Mouse (Mus musculus) common myeloid progenitor, adult 5-6 weeks (primary cell): ENCODE data around the gene Rapgef2. TPM values are rescaled to one million over a fixed set of nuclear protein-coding genes. Genes with fewer than 3 reads are reported as not detected.
"Not testable (repeated sequence)": the region's sequence is repeated elsewhere in the genome, so short reads cannot be mapped to it uniquely, and the experiment has no call there.

Experiments
- ATAC-seq: replicated peaks from 2 replicates; pipeline ENCODE4 v1.8.0; 2016; ENCODE audit warnings: low read depth, mild to moderate bottlenecking, moderate TSS enrichment, inconsistent platforms; ENCODE audit not compliant: poor library complexity, severe bottlenecking
- total RNA-seq: library from RNA; stranded (forward); fragments of 200-1000, 187-1606 nt; gene quantifications from 2 replicates; pipeline ENCODE4 v1.2.3, GENCODE M21; 2017

Gene Rapgef2
- total RNA-seq, 1 experiment from 2014 or later, result 19.0 TPM

DNA sequence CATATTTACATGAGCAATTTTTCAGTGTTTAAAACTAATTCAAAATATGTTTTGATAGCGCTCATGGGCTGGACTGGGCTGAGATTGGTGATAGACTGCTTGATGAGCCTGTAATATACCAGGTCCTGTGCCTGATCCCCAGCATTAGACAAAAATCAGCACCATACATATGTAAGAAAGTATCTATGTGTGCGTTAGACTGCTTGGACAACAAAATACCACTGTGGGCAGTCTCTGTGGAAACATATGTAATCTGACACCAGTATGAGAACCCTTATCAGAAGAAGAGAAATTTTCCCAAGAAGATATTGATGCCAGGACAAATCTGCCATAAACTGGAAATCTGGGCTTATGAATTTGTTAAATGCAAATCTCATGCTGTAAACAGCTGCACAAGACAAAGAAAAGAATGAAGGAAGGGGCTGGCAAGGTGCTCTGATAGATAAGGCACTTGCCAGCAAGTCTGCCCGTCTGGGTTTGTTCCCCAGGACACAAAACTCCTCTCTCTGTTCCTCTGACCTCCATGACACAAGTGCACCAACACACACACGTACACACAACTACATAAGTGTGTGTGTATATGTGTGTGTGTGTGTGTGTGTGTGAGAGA, 47.8 kb downstream of the Rapgef2 start:
- ATAC-seq, result peak; percentile 45

- peak; percentile 61 for ATAC-seq
These were observed 48.5 kb downstream of the Rapgef2 start for GRCm38 (mm10) chr3:79237619-79238342.

- no peak for ATAC-seq
These were observed 51.8 kb downstream of the Rapgef2 start for GRCm38 (mm10) chr3:79234485-79234884.

GRCm38 (mm10) chr3:79233478-79234415, 52.6 kb downstream of the Rapgef2 start:
- ATAC-seq, result peak; percentile 64

DNA sequence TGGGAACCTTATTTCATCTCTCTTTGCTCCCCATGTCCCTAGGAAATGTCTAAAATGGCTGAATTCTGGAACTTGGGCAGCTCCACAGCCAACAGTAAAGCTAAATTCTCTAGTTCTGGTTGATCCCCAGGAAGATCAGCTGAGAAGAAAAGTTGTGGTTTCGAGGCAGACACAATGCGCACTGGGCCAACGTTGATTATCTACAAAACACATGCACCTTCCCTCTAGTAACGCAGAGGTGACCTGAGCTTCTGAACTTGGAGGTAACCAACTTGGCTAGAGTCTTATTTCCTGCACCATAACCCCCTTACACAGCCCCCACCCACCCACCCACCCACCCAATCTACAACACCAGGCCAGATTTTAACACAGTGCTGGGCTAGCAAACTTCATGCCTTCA, 55.6 kb downstream of the Rapgef2 start:
- no peak for ATAC-seq

DNA sequence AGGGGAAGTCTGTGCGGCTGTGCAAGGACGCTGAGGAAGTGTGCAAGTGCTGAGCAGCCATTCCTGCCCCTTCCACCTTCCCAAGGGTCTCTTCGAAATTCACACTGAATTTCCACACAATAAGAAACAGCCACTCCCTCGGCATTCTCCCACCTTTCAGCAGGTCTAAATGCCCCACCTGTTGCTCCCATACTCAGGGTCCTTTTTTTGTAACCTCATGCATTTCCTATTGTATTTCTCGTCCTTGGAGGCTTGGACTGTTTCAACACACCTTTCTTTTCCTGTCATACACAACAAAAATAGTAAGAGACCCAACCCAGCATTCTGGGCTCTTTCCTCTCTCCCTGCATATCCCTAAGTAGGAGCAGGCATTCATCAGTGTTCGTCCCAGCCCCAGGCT, 56.8 kb downstream of the Rapgef2 start:
- no peak for ATAC-seq

DNA sequence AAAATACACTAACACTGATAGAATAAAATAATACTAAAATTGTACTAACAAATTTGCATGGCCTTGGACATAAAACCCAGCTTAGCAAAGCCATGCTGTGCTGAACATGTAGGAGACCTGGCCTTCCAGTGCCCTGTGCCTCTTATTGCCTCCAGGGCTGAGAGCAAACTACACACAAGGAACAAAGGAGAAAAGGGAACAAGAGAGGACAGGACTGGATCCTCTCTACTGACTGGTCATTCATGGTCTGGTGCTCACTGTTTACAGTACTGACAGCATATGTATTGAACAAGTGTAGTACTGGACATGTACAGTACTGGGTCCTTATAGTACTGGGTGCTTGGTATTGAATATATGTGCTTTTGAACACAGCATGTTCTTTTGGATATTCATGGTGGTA, 58.0 kb downstream of the Rapgef2 start:
- ATAC-seq, result peak; percentile 30; the same call in 1 of the 2 replicates

DNA sequence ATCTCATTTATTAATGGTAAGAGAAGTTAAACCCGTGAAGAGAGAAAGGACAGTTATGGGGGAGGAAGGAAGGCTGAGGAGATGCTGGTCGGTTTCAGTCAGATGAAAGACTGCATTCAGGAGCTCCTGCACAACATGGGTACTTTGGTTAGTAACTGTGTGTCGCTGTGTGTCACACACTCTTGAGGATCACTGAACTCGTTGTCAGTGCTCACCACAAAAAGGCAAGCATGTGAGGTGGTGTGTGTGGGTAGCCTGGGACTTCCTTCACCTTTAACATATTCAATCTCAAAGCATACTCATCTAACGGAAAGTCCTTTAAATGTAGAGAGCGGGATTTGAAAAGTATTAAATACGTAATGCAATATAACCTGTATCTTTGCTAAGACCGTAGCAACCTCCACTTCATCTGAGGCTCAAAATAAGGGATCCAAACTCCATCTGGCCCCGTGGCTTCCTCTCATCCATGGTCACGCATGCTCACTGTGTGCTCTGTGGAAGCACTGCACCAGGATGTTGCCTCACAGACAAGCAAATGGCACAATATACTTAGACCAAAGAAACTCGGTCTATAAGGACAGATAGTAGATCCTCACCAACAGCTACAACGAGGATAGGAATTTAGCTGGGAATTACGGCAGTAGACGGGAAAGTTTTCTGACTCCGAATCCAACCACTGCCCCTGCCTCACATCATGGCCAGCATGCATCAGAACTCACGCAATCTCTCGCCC, 58.8 kb downstream of the Rapgef2 start:
- peak; percentile 55 for ATAC-seq

GRCm38 (mm10) chr3:79226807-79227206, 59.5 kb downstream of the Rapgef2 start:
- ATAC-seq, result not testable (repeated sequence)

- no peak for ATAC-seq
These were observed 60.4 kb downstream of the Rapgef2 start for GRCm38 (mm10) chr3:79225888-79226287.

DNA sequence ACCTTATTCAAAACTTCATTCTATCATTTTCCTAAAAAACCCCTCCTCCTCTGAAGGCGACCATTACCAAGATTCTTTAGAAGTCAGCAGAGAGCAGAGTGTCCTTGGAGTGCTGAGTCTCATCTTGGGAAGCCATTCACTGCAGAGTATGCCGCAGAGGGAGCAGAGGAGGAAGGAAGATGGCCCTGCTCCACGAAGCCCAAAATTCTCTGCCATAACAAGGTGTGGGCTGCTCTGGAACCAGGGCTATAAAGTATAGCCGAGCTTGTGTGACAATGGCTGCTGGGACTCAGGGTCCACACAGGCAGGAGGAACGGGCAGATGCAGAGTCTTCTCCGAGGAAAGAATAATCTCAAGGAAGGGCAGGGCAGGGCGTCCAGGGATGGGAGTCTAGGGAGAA, 62.0 kb downstream of the Rapgef2 start:
- no peak for ATAC-seq

GRCm38 (mm10) chr3:79223281-79223680, 63.0 kb downstream of the Rapgef2 start:
- ATAC-seq, result no peak

DNA sequence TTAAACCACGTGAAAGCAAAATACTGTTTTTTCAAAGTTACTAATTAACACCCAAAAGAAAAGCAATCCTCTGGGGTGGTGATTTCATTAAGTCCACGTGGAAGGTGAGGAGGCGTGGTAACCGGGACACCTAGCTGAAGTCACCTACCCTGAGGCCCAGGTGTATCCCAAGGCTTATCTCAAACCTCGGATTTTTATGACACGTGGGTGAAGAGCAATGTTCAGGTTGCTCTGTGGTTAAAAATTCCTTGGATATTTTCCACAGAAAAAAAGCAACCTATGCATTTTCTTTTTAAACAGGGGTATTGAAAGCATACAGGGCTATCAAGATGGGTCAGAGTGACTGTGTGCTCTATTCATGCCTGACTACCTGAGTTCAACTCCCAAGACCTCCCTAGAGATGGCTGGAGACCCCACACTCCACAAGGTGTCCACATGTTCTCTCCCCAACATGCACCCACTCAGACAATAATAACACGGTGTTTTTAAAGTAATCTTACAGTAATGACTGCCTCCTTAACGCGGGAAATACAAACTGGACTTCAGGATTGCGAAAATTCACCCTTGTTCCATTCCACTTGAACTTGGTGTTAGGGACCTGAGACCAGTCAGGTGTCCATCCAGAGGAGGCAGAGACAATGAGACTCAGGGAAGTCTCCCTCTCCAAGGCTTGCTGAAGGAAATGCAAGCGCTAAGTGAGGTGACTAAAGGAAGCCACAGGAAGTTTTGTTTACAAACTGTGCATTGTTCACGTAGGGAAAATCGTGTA, 63.9 kb downstream of the Rapgef2 start:
- ATAC-seq, result no peak

DNA sequence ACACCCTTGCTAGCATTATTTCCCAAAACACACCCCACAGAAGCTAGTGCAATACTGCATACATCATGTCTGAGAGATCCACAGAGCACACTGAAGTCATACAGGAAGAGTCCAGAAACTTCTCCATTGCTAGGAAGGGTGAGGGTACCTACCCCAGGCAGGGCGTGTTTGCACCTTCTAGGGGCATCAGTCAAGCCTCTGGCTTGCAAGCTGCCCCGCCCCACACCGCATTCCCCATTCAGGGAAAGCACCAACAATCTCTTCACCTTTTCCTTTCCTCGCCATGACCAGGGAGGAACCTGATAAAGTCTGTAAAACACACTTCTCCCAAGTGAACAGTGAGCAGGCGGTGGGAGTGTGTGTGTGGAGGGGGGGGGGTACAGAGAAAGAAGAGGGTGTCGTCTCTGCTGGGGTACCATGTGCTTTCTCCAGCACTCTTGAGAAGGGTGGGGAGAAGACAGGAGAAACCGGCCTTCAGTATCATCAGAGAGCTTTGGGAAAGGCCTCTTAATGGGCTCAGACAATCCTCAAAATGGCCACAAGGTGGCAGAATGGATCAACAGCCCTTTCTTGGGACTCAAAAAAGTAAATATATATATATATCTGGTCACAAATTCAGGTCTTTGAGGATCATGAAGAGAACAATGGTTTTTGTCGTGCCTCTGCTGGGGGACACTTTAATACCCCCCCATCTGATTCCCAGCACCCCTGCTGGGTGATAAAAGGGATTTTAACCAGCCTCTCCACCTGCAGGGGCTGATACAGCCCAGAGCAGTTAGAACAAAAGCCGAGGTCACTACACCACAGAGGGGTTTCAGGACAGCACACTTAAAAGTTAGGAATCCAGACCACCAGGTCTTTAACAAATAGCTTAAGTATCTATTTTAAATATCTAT, 64.8 kb downstream of the Rapgef2 start:
- peak; percentile 73 for ATAC-seq

DNA sequence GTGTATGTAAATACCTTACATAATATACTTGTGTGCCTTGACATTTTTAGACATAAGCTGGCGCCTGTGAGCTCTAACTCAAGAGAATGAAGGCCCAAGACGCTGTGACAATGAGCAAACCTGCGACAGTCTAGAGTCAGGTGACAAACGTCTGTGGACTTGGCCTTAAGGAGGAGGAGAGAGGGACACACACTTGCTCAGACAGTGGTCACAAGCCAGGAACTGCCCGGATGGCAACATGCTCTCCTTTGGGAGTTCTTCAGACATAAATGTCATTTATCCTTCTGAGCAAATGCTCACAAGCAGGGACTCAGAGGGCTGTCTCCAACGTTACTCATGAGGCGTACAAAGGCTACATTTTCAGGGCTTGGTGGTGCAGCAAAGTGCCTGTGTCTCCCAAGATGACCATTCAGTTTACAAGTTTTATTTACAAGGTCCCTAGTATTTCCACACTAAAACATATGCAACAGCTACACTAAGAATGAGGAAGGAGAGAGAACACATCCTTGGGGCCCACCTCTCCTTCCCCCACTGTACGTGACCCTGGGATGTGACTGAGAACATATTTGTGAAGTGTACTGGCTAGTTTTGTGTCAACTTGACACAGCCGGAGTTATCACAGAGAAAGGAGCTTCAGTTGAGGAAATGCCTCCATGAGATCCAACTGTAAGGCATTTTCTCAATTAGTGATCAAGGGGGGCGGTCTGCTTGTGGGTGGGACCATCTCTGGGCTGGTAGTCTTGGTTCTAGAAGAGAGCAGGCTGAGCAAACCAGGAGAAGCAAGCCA, 67.0 kb downstream of the Rapgef2 start:
- ATAC-seq, result no peak

GRCm38 (mm10) chr3:79218566-79219051, 67.7 kb downstream of the Rapgef2 start:
- no peak for ATAC-seq

GRCm38 (mm10) chr3:79210243-79210642, 76.1 kb downstream of the Rapgef2 start:
- peak; percentile 87 for ATAC-seq
